8 mouse cellular contexts compared by ENCODE assay signal in the genomic region with DNA sequence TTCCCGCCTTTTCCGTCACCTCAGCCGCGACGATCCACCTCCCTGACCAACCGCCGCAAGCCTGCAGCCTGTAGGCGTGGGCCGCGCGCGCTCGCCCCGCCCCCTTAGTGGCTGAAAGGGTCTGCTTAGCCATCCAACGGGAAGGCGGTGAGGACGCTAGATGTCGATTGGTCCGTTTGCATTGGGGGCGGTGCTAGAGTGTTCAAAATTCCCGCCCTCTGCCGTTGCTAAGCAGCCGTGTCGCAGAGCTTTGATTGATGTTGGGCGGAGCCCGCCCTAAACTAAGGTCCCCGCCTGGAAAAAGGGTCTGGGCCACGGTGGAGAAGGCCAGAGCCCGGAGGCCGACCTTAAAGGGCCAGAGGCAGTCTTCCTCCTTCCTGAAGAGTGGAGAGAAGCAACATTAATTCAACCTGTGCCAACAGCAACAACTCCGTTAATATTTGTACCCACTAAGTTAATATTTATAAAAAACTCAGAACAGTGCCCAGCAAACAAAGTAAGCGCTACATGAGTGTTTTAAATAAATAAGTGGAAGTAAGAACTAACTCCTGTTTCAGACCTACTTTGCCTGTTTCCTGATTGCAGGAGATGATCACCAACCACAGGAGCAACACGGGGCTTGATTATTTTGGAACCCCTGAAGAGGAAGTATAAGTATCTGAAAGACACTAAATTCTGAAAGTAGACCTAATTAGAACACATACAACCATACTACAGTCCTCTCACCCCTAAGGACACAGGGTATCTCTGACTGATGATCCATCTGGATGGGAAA. TPM values are rescaled to one million over a fixed set of nuclear protein-coding genes. Genes with fewer than 3 reads are reported as not detected.
DNase-seq lines count a peak whose midpoint lies in the region; ATAC-seq lines count a peak whose summit lies in the region.

Gene Msh5 (minus strand): TSS at position 65 of the 775 bp plus-strand sequence.

- H3K36me3 ChIP-seq in hindbrain, embryonic 11.5 days (ENCODE audit: control insufficient read depth, insufficient read depth, low read length) = no peaks in the 10 kb centered on the region

- peak within 1 kb of the TSS; percentile 49 for H3K4me3 ChIP-seq in hindbrain, embryonic 11.5 days (ENCODE audit: low read depth, low read length)

- no peaks in the 10 kb centered on the region for H3K27me3 ChIP-seq in hindbrain, embryonic 11.5 days (ENCODE audit: control insufficient read depth, insufficient read depth, low read length)

- peak within 1 kb of the TSS; percentile 70 for H3K27ac ChIP-seq in hindbrain, embryonic 11.5 days (ENCODE audit: low read depth, low read length)

- DNase-seq in MN1 (ENCODE audit: low spot score) = peak; percentile 95
- peak; percentile 96 for DNase-seq in cerebellum, adult 9-10 months
- DNase-seq in hindbrain, embryonic 11.5 days (ENCODE audit: low spot score) = peak; percentile 100
- DNase-seq in layer of hippocampus, postnatal 14 days (ENCODE audit: low spot score in 2 of 2) = peak; percentile 93 to 97
- peak; percentile 98 for DNase-seq in lung, postnatal 14 days
- DNase-seq in retina, adult 2 months (ENCODE audit: low read depth, low spot score) = peak; percentile 85
- DNase-seq in thymus, postnatal 36 days = peak; percentile 97 to 98

- peak within 1 kb of the TSS; percentile 92 for H3K4me2 ChIP-seq in hindbrain, embryonic 11.5 days (replicated peaks; ENCODE audit: low read depth, low read length)

- WGBS in hindbrain, embryonic 11.5 days = 3% methylated on average over 31 of the region's 33 CpGs

- H3K9ac ChIP-seq in hindbrain, embryonic 11.5 days (ENCODE audit: low read depth, low read length) = peak within 1 kb of the TSS; percentile 76

- peaks cover 4% of the 10 kb centered on the region; the same call in 1 of the 2 replicates for H3K4me1 ChIP-seq in hindbrain, embryonic 11.5 days (replicated peaks; ENCODE audit: control insufficient read depth, insufficient read depth, low read length)

- peak; percentile 97 for ATAC-seq in frontal cortex, adult (ENCODE audit: low TSS enrichment)
- peak; percentile 98 for ATAC-seq in hindbrain, embryonic 11.5 days (ENCODE audit: low FRiP score)

- H3K9me3 ChIP-seq in hindbrain, embryonic 11.5 days (ENCODE audit: control insufficient read depth, low read length) = no peaks in the 10 kb centered on the region

RNA-seq across cellular contexts. Expression of gene Msh5, which starts in this region (rescaled TPM):
- 3.1 and 4.2 TPM in 2 replicates for polyA plus RNA-seq in hindbrain, embryonic 11.5 days (2014; fragmentation: Nextera tagmentation; extraction: Ambion mirVana)
- 1 to 10 TPM in 1 of 2 experiments, under 1 TPM in 1; 0.79 to 1.9 TPM for total RNA-seq in layer of hippocampus, postnatal 14 days (2021)

Comparison
In these comparisons a context has a peak if more than half of its experiments do, and no peak if none do; other contexts are left out.
1. Peak in every context shown above with its lines: DNase-seq, ATAC-seq, H3K4me3 ChIP-seq and H3K27ac ChIP-seq.